12 mouse cellular contexts compared by ENCODE assay signal in the genomic region with DNA sequence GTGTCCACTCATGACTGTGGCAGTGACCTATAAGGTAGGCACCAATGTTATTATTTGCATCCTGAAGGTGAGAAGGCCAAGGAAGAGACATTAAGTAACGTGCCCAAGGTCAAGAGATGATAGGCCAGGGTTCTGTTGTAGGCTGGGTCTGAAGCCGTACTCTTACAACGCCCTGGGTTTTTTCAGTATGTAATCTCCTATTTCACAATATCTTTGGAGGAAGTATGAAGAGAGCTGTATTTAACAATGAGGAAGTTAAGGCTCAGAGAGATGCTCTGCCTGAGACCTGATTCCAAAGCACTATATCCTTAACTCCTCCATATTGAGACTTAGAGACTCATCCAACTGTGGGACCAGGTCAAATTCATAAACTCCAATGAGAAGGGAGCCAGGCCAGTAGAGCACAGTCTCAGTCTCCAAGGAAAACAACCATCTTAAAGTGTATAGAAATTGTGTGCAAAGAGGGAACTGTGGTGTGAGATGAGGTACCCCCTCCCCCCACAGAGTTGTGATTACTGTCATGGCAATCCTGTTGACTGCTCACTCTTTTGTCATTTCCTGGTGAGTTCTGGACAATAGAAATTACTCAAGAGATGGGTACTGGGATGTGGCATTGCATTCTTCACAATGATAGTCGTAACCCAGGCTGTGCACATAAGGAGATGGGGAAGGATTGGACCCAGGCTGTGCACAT. TPM values are rescaled to one million over a fixed set of nuclear protein-coding genes. Genes with fewer than 3 reads are reported as not detected.
DNase-seq lines count a peak whose midpoint lies in the region; TF ChIP-seq lines count a peak whose summit lies in the region.
"Had no signal": no experiment of that assay in that cellular context is flagged by ENCODE, and none has a peak within 500 bp of the region (broad histone marks: within the 10 kb centered on the region; RNA-seq: fewer than 3 reads in every experiment).

No protein-coding gene starts in this region.

- peaks cover 45% of the 10 kb centered on the region for H3K4me1 ChIP-seq in bone marrow macrophage, adult 2 months (ENCODE audit: control insufficient read depth, insufficient read depth, low read length)
- H3K4me1 ChIP-seq: neural tube, embryonic 12.5 days had no signal

- H3K27ac ChIP-seq in bone marrow macrophage, adult 2 months (ENCODE audit: insufficient read depth, low read depth, low read length): peak overlapping the region; percentile 69
- H3K27ac ChIP-seq in macrophage: peak overlapping the region; percentile 57
- H3K27ac ChIP-seq: kidney, embryonic 15.5 days; neural tube, embryonic 12.5 days had no signal

- intact Hi-C loops in gastrocnemius, postnatal 14 days (cut with DNase I; ENCODE audit: low total_unique reads): no loop called here

- WGBS in macrophage (ENCODE audit: missing documents): 2% methylated on average over 4 of the region's 4 CpGs

- peak; percentile 74 for DNase-seq in heart, adult 11 months
- DNase-seq in heart, adult 18-20 months: no peak
- DNase-seq in 3T3-L1 (ENCODE audit: low read depth, low spot score): peak; percentile 25
- DNase-seq in gastrocnemius, postnatal 14 days: no peak
- no peak for DNase-seq in kidney, postnatal 4 days
- DNase-seq in cerebellum, postnatal 4 days (ENCODE audit: low spot score in 2 of 2): no peak
- DNase-seq: cerebellum, adult 2 months; forebrain, postnatal 0 days had no signal

- TF ChIP-seq POLR2A in bone marrow macrophage, adult 2 months (IDR thresholded peaks at IDR 0.05; ENCODE audit: borderline replicate concordance, low read depth, low read length): no peak

- no peaks in the 10 kb centered on the region for H3K79me2 ChIP-seq in macrophage (ENCODE audit: inconsistent target)

- H3K36me3 ChIP-seq in macrophage (ENCODE audit: inconsistent target): no peaks in the 10 kb centered on the region
- H3K36me3 ChIP-seq: kidney, embryonic 15.5 days; neural tube, embryonic 12.5 days had no signal

- no peak overlapping the region for H3K4me3 ChIP-seq in bone marrow macrophage, adult 2 months (ENCODE audit: insufficient read depth, low read length)
- no peak overlapping the region for H3K4me3 ChIP-seq in macrophage (ENCODE audit: inconsistent target)
- H3K4me3 ChIP-seq: kidney, embryonic 15.5 days; neural tube, embryonic 12.5 days had no signal

- no peak for TF ChIP-seq CTCF in bone marrow macrophage, adult 2 months (IDR thresholded peaks at IDR 0.05; ENCODE audit: low read depth, low read length)

RNA-seq across cellular contexts. Expression of gene Abtb2, which starts 39.8 kb away (rescaled TPM):
- total RNA-seq in heart, adult 18-20 months (2021): 10 to 100 TPM; 22.1 to 26.7 TPM
- polyA plus RNA-seq in bone marrow macrophage, adult 2 months (2012; ENCODE audit: insufficient read depth, insufficient read length, missing spikeins): 0.32 and 0.36 TPM in 2 replicates
- 100 to 1,000 TPM in 2 of 26 experiments, 10 to 100 TPM in 8, 1 to 10 TPM in 16; 1.0 to 160 (median 6.2) TPM for total RNA-seq in macrophage (2018; cell fraction: chromatin; rRNA removed)
- 10 to 100 TPM in 3 of 26 experiments, 1 to 10 TPM in 14, under 1 TPM in 9; 0.33 to 34.0 (median 2.0) TPM for total RNA-seq in macrophage (2018; cell fraction: cytosol; rRNA removed)
- 10 to 100 TPM in 11 of 26 experiments, 1 to 10 TPM in 15; 1.2 to 97.5 (median 8.2) TPM for total RNA-seq in macrophage (2018; cell fraction: nucleus; rRNA removed)
- 0.14 to 1.7 TPM (median 0.55 TPM) in 3 replicates for polyA plus RNA-seq in macrophage (2018)
- total RNA-seq in gastrocnemius, postnatal 14 days (2021): 1 to 10 TPM; 4.9 to 6.8 TPM

Comparison
In these comparisons a context has a peak if more than half of its experiments do, and no peak if none do; other contexts are left out.
1. DNase-seq: peak in heart, adult 11 months (single experiment) and 3T3-L1 (single experiment); none in heart, adult 18-20 months (0 of 2), gastrocnemius, postnatal 14 days (single experiment), kidney, postnatal 4 days (0 of 2) and cerebellum, postnatal 4 days (0 of 2).